Mouse (Mus musculus) CD4-positive, CD25-positive, alpha-beta regulatory T cell (primary cell): ENCODE measurements around the gene Rasgrp1. TPM values are rescaled to one million over a fixed set of nuclear protein-coding genes. Genes with fewer than 3 reads are reported as not detected.

Source experiments
- polyA plus RNA-seq: library from polyadenylated mRNA; unstranded; fragments of 100-300 nt; shearing (Covaris generic); gene quantifications from one replicate; pipeline ENCODE4 v1.2.1, GENCODE M21; 2017

Rasgrp1 gene
- polyA plus RNA-seq: 290 TPM

GRCm38 (mm10) chr2:117342547-117343239 is at the start of gene Rasgrp1:
Gene Rasgrp1, minus strand, starts transcription at chr2:117343001.

GRCm38 (mm10) chr2:117249255-117250000 is 93.4 kb downstream of the Rasgrp1 start, which contains the start of gene Fam98b:
Gene Fam98b, plus strand, starts transcription at chr2:117249739.

Other genes starting within 250 kb of the Rasgrp1 start
- 7.1 TPM for gene Spred1, start 221.6 kb downstream of the Rasgrp1 start, polyA plus RNA-seq
- 3.5 TPM for gene Fam98b, start 93.3 kb downstream of the Rasgrp1 start, polyA plus RNA-seq